ENCODE assay signal across 24 mouse cellular contexts in genomic region chr15:80228071-80228800, GRCm38 (mm10). TPM values are rescaled to one million over a fixed set of nuclear protein-coding genes. Genes with fewer than 3 reads are reported as not detected.
A peak's percentile ranks its signal among the peaks of the same experiment; 100 is the strongest.
DNase-seq lines count a peak whose midpoint lies in the region; ATAC-seq and TF ChIP-seq lines count a peak whose summit lies in the region.
"Had no signal": no experiment of that assay in that cellular context is flagged by ENCODE, and none has a peak within 500 bp of the region (broad histone marks: within the 10 kb centered on the region; RNA-seq: fewer than 3 reads in every experiment).

No protein-coding gene starts in this region.

- no peak for TF ChIP-seq POLR2A in brain, embryonic 14.5 days (IDR thresholded peaks at IDR 0.05; ENCODE audit: borderline replicate concordance, extremely low read depth, insufficient read depth, insufficient read length, poor library complexity, severe bottlenecking)

- H3K4me2 ChIP-seq in liver, embryonic 12.5 days = no peak overlapping the region
- H3K4me2 ChIP-seq: heart, embryonic 13.5 days had no signal

- H3K9me3 ChIP-seq in E14TG2a.4 (ENCODE audit: low read length) = no peaks in the 10 kb centered on the region
- H3K9me3 ChIP-seq in liver, embryonic 12.5 days (replicated peaks) = no peaks in the 10 kb centered on the region
- H3K9me3 ChIP-seq: heart, embryonic 13.5 days; limb, embryonic 10.5 days; megakaryocyte, embryonic 14.5 days had no signal

- H3K4me1 ChIP-seq in E14TG2a.4 (replicated peaks; ENCODE audit: low read depth, low read length) = peaks cover 66% of the 10 kb centered on the region
- peaks cover 23% of the 10 kb centered on the region for H3K4me1 ChIP-seq in liver, embryonic 12.5 days

- no peak overlapping the region for H3K9ac ChIP-seq in liver, embryonic 12.5 days
- H3K9ac ChIP-seq: heart, embryonic 13.5 days had no signal

- peak overlapping the region; percentile 56 for H3K4me3 ChIP-seq in E14TG2a.4 (replicated peaks; ENCODE audit: low read length)
- H3K4me3 ChIP-seq in liver, embryonic 12.5 days = no peak overlapping the region
- H3K4me3 ChIP-seq: heart, embryonic 13.5 days; left cerebral cortex, adult 2 months; limb, embryonic 10.5 days; megakaryocyte, embryonic 14.5 days; myocyte had no signal

- DNase-seq in embryo, embryonic 10.5 days (ENCODE audit: low spot score) = peak; percentile 5
- no peak for DNase-seq in embryo, embryonic 10 days (ENCODE audit: low spot score)
- DNase-seq in left cerebral cortex, postnatal 4 days = peak; percentile 79
- no peak for DNase-seq in left cerebral cortex, adult 18-20 months (ENCODE audit: low spot score in 2 of 2)
- DNase-seq in brain, embryonic 14.5 days (ENCODE audit: low read depth) = peak; percentile 24
- no peak for DNase-seq in lung, adult 18-20 months
- DNase-seq: adrenal gland, adult 8-10 months; cerebellum, postnatal 25 days; heart, adult 18-20 months; kidney, adult 8-10 months; kidney, postnatal 25 days; lung, adult 2 months; thymus, postnatal 14 days had no signal

- no peak for ATAC-seq in liver, embryonic 12.5 days

- 72% methylated on average over 17 of the region's 17 CpGs for WGBS in liver, embryonic 12.5 days (ENCODE audit: insufficient replicate concordance)

- no peaks in the 10 kb centered on the region for H3K36me3 ChIP-seq in E14TG2a.4 (ENCODE audit: insufficient read depth, low read length)
- no peaks in the 10 kb centered on the region for H3K36me3 ChIP-seq in liver, embryonic 12.5 days
- H3K36me3 ChIP-seq: heart, embryonic 13.5 days; limb, embryonic 10.5 days had no signal

- no peak for TF ChIP-seq CTCF in E14TG2a.4 (conservative IDR thresholded peaks at IDR 0.05; ENCODE audit: low read length)
- TF ChIP-seq CTCF in brain, embryonic 14.5 days (IDR thresholded peaks at IDR 0.05; ENCODE audit: borderline replicate concordance, extremely low read depth, insufficient read depth, insufficient read length) = no peak

- H3K27me3 ChIP-seq in E14TG2a.4 (ENCODE audit: insufficient read depth, low read length) = no peaks in the 10 kb centered on the region
- H3K27me3 ChIP-seq in liver, embryonic 12.5 days (replicated peaks) = no peaks in the 10 kb centered on the region
- H3K27me3 ChIP-seq: heart, embryonic 13.5 days had no signal

- no peak overlapping the region for H3K27ac ChIP-seq in liver, embryonic 12.5 days
- H3K27ac ChIP-seq: heart, embryonic 13.5 days; left cerebral cortex, adult 2 months; limb, embryonic 10.5 days; stomach, postnatal 0 days had no signal

- intact Hi-C loops in left cerebral cortex, postnatal 4 days (cut with DNase I) = no loop called here

RNA-seq across cellular contexts. Expression of gene Mief1, which starts 5.6 kb away (rescaled TPM):
- total RNA-seq in left cerebral cortex, postnatal 4 days (2021) = 10 to 100 TPM; 29.3 to 30.6 TPM
- total RNA-seq in left cerebral cortex, adult 18-20 months (2021) = 10 to 100 TPM; 34.1 to 35.3 TPM
- polyA plus RNA-seq in brain, embryonic 14.5 days (2012; rRNA removed) = 14.3 and 20.8 TPM in 2 replicates
- 29.1 and 30.1 TPM in 2 replicates for polyA plus RNA-seq in liver, embryonic 12.5 days (2016; fragmentation: Nextera tagmentation; extraction: Ambion mirVana)

RNA-seq across cellular contexts. Expression of gene AC140267.1, which starts 7.4 kb away (rescaled TPM):
- 10 to 100 TPM; 21.1 to 22.2 TPM for total RNA-seq in left cerebral cortex, postnatal 4 days (2021)
- total RNA-seq in left cerebral cortex, adult 18-20 months (2021) = 10 to 100 TPM; 19.0 to 19.4 TPM
- not detected in 2 replicates for polyA plus RNA-seq in brain, embryonic 14.5 days (2012; rRNA removed)
- polyA plus RNA-seq in liver, embryonic 12.5 days (2016; fragmentation: Nextera tagmentation; extraction: Ambion mirVana) = not detected in 2 replicates
- total RNA-seq: liver, adult 2 months; neutrophil, adult 5-6 weeks had no signal
- polyA plus RNA-seq: heart, embryonic 13.5 days; intestine, embryonic 14.5 days; limb, embryonic 10.5 days; liver, adult 2 months; lung, adult 2 months; myocyte; stomach, postnatal 0 days had no signal

RNA-seq across cellular contexts. Expression of gene Atf4, which starts 26.7 kb away (rescaled TPM):
- 100 to 1,000 TPM; 116 to 119 TPM for total RNA-seq in left cerebral cortex, postnatal 4 days (2021)
- total RNA-seq in left cerebral cortex, adult 18-20 months (2021) = 100 to 1,000 TPM; 126 to 133 TPM
- 236 and 364 TPM in 2 replicates for polyA plus RNA-seq in brain, embryonic 14.5 days (2012; rRNA removed)
- polyA plus RNA-seq in liver, embryonic 12.5 days (2016; fragmentation: Nextera tagmentation; extraction: Ambion mirVana) = 141 and 145 TPM in 2 replicates

RNA-seq across cellular contexts. Expression of gene Rps19bp1, which starts 35.9 kb away (rescaled TPM):
- 10 to 100 TPM; 45.1 to 50.3 TPM for total RNA-seq in left cerebral cortex, postnatal 4 days (2021)
- 10 to 100 TPM; 41.9 to 42.4 TPM for total RNA-seq in left cerebral cortex, adult 18-20 months (2021)
- 51.4 and 54.7 TPM in 2 replicates for polyA plus RNA-seq in brain, embryonic 14.5 days (2012; rRNA removed)
- 46.8 and 47.0 TPM in 2 replicates for polyA plus RNA-seq in liver, embryonic 12.5 days (2016; fragmentation: Nextera tagmentation; extraction: Ambion mirVana)

RNA-seq across cellular contexts. Expression of gene Mgat3, which starts 54.7 kb away (rescaled TPM):
- total RNA-seq in left cerebral cortex, postnatal 4 days (2021) = 10 to 100 TPM; 80.4 to 83.1 TPM
- 100 to 1,000 TPM; 124 TPM for total RNA-seq in left cerebral cortex, adult 18-20 months (2021)
- 47.2 and 64.7 TPM in 2 replicates for polyA plus RNA-seq in brain, embryonic 14.5 days (2012; rRNA removed)
- 0.96 and 1.2 TPM in 2 replicates for polyA plus RNA-seq in liver, embryonic 12.5 days (2016; fragmentation: Nextera tagmentation; extraction: Ambion mirVana)

Comparison
In these comparisons a context has a peak if more than half of its experiments do, and no peak if none do; other contexts are left out.
1. DNase-seq: peak in embryo, embryonic 10.5 days (single experiment), left cerebral cortex, postnatal 4 days (single experiment) and brain, embryonic 14.5 days (single experiment); none in embryo, embryonic 10 days (single experiment), left cerebral cortex, adult 18-20 months (0 of 2) and lung, adult 18-20 months (0 of 2).